Mouse (Mus musculus): ENCODE measurements around the gene Cdipt.

Gene Cdipt

DNA sequence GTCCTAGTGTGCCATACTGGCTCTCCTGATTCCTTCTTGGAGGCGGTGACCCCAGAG, at the start of gene Cdipt:
Gene Cdipt (plus strand): TSS at position 22 of the 57 bp plus-strand sequence.
- DNase-seq = no peak

- DNase-seq = no peak
These were observed 49.4 kb upstream of the Cdipt start for GRCm38 (mm10) chr7:126926299-126926698.

- peak; percentile 95 for DNase-seq
These were observed 47.2 kb upstream of the Cdipt start, which contains the start of gene Kctd13 for GRCm38 (mm10) chr7:126928384-126929037. Gene Kctd13 (plus strand): TSS chr7:126928879.

GRCm38 (mm10) chr7:126929046-126929445, 46.7 kb upstream of the Cdipt start:
- no peak for DNase-seq

- no peak for DNase-seq
These were observed 43.1 kb upstream of the Cdipt start for GRCm38 (mm10) chr7:126932652-126933051.

GRCm38 (mm10) chr7:126941171-126941570, 34.5 kb upstream of the Cdipt start:
- DNase-seq = no peak

DNA sequence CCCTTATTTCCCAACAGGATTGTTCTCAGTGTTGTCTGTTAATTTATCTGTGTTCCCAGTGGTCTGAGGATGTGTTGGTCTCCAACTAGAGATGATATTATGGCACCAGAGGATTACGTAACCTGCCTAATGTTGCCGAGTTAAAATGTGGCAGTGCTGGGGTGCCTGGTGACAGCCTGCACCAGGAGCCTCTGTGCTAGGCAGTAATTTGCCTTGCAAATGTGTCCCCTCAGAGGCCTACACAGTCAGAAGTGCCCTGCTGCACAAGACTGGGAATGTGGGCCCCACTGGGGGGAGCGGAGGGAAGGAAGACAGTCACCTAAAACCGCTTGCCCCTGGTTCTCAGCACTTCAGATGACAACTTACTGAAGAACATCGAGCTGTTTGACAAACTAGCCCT, 33.9 kb upstream of the Cdipt start:
- no peak for DNase-seq

DNA sequence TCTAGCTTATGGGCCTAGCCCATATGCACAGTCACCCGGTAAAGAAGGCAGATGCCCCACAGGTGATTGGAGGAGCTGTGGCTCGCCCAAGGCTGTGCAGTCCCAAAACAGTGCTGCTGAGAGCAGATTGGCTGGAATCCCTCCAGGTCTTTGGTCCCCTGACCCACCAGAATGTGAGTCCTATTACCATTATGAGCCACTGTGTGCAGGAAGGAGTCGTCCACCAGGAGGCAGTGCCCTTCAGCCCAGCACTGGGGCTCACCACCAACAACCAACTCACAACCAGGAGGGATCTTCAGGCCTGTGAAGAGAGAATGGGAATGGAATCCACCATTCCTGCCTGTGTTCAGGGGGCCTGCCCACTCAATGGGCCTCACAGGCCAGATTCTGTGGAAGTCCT, 29.2 kb upstream of the Cdipt start:
- no peak for DNase-seq

DNA sequence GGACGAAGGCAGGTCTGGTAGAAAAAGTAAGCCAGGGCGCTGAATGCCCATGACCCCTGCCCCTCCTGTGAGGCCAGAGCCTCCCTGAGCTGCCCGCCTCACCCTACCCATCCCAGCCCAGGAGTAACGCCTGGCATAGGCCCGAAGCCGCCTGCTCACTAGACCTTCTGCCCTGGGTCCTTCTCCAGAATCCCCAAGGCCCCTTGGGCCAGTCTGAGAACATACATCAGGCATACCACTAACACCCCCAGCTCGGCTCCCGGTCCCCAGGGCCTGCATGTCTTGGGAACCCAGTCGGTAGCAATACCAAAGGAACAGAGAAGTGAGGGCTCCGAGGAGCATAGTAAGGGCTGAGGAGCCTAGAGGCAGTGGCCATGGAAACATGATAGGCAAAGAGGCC, 27.1 kb upstream of the Cdipt start:
- no peak for DNase-seq

- DNase-seq = no peak
These were observed 26.3 kb upstream of the Cdipt start, which contains the start of gene Asphd1 for GRCm38 (mm10) chr7:126949403-126949792. Gene Asphd1 (minus strand): TSS chr7:126949582.

- peak; percentile 94 for DNase-seq
These were observed 25.7 kb upstream of the Cdipt start, which contains the start of gene Sez6l2 for GRCm38 (mm10) chr7:126949793-126950646. Gene Sez6l2 (plus strand): TSS chr7:126950563.

DNA sequence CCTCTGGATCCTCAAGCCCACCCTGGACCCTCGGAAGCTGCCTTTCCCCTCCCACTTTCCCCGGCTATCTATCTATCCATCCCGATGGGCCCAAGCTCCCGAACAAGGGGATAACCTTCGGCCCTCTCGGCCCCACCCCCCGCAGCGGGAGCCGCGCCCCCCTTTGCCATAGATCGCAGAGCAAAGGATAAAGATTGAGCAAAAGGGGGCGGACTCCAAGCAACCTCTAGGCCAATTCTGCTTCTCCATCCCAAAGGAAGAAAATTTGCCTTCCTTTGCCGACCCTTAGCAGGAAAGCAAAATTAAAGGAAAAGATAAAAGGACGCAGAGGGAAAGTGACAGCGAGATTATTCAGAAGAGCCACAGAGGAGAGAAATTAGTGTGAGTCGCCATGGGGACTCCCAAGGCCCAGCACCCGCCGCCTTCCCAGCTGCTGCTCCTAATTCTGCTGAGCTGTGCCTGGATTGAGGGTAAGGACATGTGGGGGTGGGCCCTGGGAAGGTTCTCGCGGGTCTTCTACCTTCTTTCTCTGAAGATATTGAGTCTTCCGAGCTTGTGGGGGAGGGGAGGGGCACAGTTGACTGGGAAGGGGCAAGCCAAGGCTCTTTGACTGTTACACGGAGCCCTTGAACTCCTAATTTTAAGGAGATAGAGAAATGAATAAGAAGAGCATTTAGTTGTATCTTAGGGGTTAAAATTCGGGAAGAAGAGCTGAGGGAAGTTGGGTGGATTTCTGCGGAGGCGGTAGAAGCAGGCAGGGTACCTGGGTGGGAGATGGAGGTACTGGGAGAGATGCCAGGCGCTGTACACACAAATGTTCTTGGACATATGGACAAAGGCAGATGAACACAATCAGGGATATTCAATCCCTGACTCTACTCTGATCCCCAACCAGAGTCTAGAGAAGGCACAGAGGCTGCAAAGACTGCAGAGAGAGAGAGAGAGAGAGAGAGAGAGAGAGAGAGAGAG, 24.8 kb upstream of the Cdipt start:
- no peak for DNase-seq

- no peak for DNase-seq
These were observed 24.0 kb upstream of the Cdipt start for GRCm38 (mm10) chr7:126951741-126952140.

DNA sequence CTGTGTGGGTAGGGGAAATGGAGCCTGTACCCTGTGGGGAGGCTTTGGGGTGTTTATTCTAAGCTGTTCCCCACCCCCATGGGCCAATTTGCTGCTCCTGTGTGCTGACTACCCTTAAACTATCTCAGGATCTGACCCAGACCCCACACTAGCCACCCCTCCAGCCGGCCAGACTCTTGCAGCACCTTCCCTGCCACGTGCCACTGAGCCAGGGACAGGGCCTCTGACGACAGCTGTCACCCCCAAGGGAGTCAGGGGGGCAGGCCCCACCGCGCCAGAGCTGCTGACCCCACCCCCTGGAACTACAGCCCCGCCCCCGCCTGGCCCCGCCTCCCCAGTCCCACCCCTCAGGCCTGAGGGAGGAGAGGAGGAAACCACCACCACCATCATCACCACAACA, 23.1 kb upstream of the Cdipt start:
- DNase-seq = no peak

DNA sequence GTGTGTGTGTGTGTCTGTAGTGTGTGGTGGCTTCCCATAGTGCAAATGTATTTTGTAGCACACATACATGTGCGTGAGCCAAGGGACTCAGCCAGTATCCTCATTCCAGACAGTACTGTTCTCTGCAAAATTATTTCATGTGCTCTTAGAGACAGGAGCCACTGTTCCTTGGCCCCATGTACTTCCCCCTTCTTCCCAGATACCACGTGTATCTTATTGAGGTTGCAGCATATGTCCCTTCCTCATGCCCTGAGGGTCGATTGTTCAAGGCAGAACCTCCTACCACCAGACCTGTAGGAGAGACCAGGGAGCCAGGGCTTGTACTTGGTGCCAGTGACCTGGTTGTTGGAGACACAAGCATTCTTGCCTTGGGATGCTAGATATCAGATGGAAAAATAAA, 20.6 kb upstream of the Cdipt start:
- DNase-seq = no peak

DNA sequence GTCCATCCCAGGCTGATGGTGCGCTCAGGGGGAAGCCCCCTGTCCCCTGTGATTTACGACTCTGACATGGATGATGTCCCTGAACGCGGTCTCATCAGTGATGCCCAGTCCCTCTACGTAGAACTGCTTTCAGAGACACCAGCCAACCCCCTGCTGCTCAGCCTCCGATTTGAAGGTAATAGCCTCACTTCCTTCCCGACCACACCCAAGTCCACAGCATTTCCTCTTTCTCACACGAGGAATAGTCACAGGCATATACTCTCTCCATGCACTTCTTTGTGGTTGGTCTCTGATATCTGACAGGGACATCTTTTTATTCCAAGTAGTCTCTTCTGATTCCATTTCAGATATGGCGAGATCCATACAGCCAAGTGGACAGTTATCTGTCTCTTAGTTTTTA, 15.9 kb upstream of the Cdipt start:
- DNase-seq = no peak

- DNase-seq = no peak
These were observed 14.6 kb upstream of the Cdipt start for GRCm38 (mm10) chr7:126961095-126961494.

DNA sequence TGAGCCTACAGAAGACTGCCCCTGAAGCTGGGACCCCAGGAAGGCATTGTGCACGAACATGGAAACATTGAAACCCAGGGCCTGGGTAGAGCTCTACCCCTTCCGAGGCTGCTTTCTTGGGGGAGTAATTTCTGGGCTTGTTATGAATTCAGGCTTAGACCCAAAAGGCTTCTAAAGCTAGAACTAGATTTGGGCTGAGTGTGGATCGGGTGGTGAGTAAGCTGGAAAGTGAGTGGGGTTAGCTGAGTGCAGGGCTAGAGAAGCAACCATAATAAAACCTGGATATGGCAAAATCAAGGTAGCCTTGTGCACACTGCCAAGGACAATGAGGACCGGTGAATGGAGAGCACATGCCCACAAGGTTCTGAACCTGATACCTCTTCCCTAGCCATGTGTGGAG, 13.7 kb upstream of the Cdipt start:
- DNase-seq = no peak

DNA sequence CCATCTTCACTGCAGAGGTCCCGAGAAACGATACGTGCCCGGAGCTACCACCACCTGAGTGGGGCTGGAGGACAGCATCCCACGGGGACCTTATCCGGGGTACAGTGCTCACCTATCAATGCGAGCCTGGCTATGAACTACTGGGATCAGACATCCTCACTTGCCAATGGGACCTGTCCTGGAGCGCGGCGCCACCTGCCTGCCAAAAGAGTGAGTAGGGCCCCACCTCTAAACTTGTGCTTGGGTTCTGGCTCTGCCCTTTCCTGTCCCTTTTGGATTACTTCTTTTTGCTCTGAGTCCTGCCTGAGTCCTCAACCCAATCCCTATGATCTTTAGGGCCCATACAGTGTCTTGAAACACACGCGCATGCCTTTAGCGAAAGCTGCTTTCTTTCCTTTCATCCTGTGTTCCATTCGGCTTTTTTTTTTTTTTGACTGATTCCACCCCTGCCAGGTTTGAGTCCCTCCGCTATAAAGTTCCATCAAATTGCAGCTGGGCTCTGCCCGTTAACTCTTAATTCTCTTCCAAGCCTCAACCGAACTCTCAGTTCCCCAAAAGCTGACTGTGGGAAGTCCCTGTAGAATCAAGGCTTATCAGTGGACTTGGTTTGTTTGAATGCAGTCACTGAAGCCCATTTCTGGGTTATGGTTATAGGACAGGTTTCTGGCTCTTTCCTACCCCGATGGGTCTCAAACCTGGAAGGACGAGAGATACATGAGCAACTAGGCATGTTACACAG, 12.0 kb upstream of the Cdipt start:
- DNase-seq = peak; percentile 58

DNA sequence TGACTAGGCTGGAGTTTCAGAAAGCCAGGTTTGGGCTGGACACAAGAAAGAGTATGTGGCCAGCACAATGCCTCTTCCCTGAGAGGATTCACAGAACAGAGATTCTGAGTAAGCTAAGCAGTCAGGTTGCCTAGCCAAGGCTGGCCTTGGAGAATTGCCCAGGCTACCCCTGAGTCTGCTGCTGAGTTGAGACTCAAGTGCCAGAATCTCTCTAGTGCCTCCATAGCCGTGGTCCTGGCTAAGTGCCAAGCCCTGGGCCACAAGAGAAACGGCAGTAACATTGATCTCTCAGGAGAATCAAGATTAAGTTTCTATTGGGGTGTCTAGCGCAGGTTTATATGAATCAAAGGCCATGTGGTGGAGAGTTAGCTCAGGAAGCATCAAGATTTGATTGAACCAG, 10.1 kb upstream of the Cdipt start:
- no peak for DNase-seq

DNA sequence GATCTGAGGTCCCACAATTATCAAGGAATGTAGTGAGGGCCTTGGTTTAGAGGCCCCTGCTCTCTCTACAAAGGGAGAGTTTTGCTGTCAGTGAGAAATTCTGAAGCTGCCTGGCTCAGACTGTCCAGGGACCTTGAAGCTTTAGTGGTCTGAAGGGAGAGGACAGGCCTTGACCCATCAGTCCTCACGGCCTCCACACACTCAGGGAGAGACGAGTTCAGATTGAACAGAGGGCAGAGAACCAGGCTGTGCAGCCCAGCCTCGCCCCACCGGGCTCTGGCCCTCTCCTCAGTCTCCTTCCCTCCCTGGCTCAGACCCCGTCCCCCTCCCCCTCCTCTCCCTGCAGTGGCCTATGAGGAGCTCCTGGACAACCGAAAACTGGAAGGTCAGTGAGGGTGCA, 8.4 kb upstream of the Cdipt start:
- DNase-seq = no peak

GRCm38 (mm10) chr7:126975493-126975892, 221 bp upstream of the Cdipt start:
- no peak for DNase-seq

All from embryo, embryonic 11 days (tissue).